Mouse (Mus musculus) ES-E14 (cell line): ENCODE measurements around the gene Smap1.

Experiments used
- CHD2 ChIP-seq: IDR thresholded peaks from 2 replicates; pipeline ENCODE4 v1.6.1; 2014; ENCODE audit warnings: mild to moderate bottlenecking, low read depth, low read length, inconsistent platforms
- MAFK ChIP-seq: IDR thresholded peaks from 2 replicates; pipeline ENCODE4 v1.6.1; 2014; ENCODE audit warnings: mild to moderate bottlenecking, low read depth, low read length, inconsistent platforms; ENCODE audit not compliant: insufficient read depth

DNA sequence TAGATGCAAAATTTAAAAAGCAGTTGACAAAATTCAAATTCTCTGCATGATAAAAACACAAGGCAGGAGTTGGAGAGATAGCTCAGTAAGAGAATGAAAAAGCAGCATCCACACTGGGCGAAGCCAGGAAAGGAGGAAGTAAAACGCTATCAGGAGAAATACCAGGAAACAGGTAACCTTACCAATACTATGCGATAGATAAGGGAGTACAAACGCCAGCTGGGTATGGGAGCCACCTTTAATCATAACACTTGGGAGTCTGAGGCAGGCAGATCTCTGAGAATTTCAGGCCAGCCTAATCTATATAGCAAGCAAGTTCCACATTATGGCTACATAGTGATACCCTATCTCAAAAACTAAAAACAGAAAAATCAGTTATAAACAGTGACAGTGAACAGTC, 85.5 kb downstream of the Smap1 start:
- TF ChIP-seq CHD2 (no peak), MAFK (no peak)
